Mouse (Mus musculus) frontal cortex, postnatal 36 days (tissue): ENCODE data around the gene Daxx.
"Not testable (repeated sequence)": the region's sequence is repeated elsewhere in the genome, so short reads cannot be mapped to it uniquely, and the experiment has no call there.

Experiments used
- DNase-seq, 2 experiments: peaks; one replicate each; pipeline ENCODE4 v3.0.0; 2022; ENCODE audit warnings: low spot score in 2 of 2

The Daxx gene

DNA sequence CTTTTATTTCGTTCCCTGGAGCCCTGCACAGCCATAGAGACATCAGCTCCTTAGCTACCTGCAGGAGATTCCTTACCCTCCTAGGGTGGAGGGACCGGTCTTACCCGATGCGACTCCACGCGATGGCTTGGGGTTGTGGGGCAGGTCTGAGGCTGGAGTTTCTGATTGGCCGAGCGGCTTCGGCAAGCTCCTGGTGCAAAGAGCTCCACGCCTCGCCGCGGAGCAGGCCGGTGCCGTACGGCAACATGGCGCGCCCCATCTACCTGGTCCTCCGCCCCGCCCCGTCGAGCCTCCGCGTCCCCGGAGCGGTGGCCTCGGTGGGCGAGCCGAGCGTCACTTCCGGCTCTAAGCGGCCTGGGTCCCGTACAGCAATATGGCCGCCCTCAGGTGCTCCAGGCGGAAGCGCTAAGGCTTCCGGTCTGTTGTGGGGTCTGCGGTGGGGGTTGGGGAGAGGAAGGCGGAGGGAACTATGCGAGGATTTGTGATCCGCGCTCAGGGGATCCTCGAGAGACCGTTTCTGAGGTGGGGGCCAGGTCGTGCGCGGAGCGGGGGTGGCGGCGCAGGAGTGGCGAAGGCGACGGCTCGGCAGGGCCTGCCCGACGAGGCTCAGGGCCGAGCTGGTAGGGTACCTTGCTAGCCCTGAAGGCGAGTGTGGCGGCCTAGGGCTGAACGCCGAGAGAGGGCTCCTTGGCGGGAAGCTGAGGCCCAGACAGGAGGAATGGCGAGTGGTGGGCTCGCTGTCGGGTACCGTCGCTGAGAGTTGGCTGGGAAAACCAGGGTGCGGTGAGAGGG, at the start of gene Daxx:
TSS of gene Daxx (plus strand) at position 338 of the 792 bp plus-strand sequence.
- peak; percentile 98 to 99 for DNase-seq

DNA sequence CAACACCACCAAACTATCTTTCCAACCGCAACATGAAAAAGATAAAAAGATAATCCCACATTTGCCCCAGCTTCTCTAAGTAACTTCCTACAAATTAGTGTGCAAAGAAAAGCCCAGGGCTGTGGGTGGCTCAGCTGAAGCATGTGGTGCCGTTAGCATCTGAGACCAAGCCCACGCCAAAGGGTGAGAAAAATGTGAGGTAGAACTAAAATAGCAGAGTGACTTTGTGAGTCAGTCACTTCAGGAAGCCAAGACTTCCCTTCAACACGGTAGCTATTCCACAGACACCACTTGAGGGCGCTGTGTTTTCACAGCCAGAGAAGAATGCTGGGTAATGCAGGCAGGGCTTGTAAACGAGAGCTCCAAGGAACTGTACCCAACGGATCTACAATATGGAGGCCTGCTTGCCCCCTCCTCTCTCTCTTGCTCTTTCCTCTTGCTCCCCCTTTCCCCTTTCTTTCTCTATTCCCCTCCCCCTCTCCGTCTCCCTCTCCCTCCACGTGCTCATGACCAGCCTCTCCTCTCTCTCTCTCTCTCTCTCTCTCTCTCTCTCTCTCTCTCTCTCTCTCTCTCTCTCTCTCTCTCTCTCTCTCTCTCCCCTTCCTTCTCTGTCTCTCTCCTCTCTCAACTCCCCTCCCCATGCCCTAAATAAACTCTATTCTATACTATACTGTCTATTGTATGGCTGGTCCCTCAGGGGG, 43.7 kb upstream of the Daxx start:
- peak; percentile 76 to 92 for DNase-seq

DNA sequence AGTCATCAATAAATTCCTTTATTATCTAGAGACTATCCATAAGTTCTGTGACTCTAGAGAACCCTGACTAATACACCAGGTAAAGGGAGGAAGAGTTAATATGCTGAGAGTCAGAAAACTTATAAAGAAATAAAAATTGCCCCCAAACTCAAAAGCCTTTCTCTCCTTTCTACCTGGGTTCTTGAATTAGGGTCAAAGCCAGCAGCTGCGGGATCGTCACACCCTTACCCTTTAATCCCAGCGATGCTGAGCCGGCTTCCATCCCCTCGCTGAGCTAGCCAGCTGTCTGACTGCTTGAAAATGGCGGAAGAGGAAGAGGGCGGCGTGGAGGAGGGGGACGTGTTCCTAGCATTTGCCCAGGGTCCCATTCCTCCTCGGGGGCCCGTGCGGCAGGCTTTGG, 35.7 kb upstream of the Daxx start, which contains the start of gene Gm7029:
TSS of gene Gm7029 (plus strand) at position 301 of the 400 bp plus-strand sequence.
- DNase-seq = not testable (repeated sequence)

DNA sequence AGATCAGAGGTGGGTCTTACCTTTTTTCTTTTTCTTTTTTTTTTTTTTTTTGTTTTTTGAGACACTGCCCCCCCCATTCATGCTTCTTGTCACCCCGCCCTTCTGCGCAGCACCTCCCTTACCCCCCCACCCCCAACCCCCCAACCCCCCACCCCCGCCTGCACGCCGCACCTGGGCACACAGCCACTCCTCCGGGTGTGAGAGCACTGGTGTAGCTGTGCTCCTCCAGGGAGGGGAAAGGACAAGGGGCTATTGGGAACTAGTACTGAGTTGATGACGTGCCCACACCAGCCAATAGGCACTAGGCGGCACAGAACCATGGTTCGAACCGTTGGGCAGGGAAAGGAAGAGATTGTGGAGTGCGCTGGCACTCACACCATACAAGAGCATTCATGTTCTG, 34.8 kb upstream of the Daxx start:
- DNase-seq = no peak

DNA sequence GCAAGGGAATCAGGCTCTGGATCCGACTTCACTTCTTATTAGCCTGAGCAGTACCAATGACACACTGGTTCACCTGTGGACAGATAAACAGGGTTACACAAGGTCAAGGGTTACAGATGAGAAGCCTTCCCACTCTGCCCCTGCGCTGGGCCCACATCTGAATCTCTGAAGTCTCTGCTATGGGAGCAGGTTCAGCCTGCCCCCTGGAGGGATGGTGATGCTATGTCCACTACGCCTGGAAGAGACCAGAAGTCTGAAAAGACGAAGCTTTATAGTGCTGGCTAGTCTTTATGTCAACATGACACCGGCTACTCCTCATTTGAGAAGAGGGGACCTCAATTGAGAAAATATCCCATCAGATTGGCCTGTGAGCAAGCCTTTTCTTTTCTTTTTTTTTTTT, 33.4 kb upstream of the Daxx start:
- DNase-seq = not testable (repeated sequence)

DNA sequence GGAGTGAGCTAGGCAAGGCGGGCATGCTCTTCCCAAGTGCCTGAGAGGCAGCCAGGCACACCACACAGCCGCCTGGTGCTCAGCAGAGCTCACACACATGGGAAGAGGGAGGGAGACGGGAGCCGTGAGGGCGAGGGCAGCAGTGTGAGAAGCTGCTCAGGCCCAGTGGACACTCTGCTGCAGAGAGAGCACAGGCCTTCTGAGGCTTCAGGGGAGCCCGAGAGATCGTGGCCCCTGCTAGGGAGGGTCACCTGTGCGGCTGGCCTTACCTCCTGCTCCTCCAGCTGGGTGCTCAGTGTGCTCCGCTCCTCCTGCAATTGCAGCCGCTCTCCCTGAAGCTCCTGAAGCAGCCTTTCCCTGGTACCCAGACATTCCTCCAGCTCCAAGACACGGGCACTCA, 24.9 kb upstream of the Daxx start:
- not testable (repeated sequence) for DNase-seq

DNA sequence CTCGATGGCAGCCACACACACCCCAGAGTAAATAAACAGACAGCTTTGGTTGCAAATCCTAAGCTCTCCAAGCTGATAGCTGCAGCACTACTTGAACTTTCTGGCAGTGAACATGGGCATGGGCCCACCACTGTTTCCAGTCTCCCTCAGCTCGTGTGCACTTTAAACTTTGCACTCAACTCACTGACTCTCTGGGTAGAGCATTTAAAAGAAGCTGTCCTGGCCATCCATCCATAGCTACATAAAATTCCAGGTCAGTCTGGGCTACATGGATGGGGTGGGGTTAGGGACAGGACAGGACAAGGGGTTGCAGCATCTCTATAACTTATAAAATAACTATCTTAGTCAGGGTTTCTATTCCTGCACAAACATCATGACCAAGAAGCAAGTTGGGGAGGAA, 21.4 kb upstream of the Daxx start:
- DNase-seq = not testable (repeated sequence)

DNA sequence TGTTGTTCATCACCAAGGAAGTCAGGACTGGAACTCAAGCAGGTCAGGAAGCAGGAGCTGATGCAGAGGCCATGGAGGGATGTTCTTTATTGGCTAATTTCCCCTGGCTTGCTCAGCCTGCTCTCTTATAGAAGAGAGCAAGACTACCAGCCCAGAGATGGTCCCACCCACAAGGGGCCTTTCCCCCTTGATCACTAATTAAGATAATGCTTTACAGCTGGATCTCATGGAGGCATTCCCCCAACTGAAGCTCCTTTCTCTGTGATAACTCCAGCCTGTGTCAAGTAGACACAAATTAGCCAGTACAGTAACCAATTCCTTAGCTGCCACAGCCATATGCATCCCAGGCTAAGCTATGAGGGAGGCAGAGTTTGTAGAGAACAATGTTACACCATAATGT, 21.0 kb upstream of the Daxx start:
- not testable (repeated sequence) for DNase-seq

DNA sequence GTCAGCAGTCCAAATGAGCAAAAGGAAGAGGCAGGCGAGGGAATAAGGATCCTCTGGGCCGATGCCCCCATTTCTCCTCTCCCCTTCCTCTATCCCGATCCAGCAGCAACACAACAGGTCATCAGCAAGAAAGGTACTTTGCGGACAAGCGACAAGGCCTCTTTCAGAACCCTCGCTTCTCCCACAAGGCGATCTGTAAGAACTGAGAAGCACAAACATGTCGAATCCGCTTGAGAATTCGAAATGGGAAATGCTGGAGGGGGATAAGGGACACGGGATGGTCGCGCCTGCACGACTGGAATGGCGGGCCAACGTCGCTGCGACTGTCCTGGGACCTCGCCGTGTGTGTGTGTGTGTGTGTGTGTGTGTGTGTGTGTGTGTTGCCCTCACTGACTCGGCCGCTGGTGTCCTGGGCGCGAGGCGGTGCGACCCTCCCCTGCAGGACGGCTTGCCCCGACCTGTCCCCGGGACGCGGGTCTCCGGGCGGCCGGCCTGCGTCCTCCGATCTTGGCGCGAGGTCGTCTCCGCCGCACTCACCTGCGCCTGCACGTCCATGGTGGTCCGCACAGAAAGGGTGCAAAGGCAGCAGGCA, 19.2 kb upstream of the Daxx start:
- not testable (repeated sequence) for DNase-seq

DNA sequence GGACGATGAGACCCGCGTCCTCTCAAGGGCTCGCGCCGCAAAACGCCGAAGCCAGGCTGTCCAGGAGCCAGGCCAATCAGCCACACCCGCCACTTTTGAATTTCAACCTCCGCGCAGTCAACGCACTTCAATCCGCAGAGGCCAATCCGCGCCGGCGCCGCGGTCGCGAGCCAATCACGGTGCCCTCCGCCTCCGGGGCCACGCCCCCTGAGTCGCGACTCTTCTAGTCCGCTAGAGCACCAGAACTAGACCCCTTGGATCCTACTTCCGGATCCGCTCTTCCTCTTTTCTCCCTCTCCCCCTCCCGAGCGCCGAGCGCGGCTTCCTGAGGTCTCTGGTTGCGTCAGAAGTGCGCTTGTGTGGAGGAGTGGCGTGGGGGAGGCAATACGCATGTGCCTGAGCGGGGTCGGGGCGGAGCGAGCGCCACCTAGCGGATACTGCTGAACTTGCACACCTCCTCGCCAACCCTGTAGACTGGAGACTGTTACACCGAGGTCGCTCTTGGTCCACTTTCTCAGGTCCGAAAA, 18.6 kb upstream of the Daxx start, which contains the start of gene Kifc1:
TSS of gene Kifc1 (minus strand) at position 129 of the 527 bp plus-strand sequence.
- DNase-seq = peak; percentile 99 to 100

DNA sequence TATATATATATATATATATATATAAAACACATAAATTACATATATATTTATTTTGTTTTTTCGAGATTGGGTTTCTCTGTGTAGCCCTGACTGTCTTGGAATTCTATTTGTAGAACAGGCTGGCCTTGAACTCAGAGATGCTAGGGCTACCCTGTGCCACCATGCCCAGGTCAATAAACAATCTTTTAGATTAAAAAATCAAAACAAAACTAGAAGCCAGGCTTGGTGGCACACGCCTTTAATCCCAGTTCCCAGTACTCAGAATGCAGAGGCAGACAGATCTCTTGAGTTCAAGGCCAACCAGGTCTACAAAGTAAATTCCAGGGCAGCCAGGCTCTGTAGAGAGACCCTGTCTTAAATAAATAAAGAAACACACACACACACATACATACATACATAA, 17.9 kb upstream of the Daxx start:
- DNase-seq = no peak

DNA sequence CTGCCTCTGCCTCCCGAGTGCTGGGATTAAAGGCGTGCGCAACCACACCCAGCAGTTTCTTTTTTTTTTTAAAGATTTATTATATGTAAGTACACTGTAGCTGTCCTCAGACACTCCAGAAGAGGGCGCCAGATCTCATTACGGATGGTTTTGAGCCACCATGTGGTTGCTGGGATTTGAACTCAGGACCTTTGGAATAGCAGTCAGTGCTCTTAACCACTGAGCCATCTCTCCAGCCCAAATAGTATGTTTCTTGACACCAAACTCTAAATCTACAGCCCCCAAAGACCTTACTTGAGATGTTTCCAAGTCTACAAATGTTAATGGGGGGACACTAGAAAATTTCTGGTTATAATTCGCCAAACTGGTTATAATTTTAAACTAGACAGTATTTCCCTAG, 17.3 kb upstream of the Daxx start:
- DNase-seq = not testable (repeated sequence)

DNA sequence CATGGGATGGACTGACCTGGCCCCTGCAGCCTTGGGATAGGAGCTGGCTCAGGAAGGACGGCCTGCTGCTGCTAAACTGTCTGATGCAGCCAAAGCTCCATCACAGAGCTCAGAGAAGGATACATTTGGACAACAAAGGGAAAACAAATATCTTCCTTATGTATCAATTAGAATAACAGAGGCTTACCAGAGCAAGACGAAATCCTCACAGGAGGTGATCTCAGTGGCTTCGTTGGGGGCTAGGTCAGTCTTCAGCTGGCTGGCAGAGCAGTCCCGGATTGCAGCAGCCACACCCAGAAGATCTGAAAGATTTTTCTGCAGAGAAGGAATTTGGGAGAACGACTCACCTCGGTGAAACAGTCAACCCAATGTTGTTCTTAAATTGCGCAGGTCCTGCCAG, 16.8 kb upstream of the Daxx start:
- no peak for DNase-seq

DNA sequence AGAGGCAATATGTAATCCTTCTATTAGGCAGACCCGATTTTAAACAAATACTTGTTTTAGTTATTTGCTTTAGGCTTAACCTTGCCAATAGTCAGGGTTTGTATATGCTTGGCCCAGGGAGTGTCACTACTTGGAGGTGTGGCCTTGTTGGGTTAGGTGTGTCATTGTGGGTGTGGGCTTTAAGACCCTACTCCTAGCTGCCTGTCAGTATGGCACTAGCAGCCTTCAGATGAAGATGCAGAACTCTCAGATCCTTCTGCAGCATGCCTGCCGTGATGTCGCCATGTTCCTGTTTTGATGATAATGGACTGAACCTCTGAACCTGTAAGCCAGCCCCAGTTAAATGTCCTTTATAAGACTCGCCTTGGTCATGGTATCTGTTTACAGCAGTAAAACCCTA, 16.2 kb upstream of the Daxx start:
- not testable (repeated sequence) for DNase-seq

DNA sequence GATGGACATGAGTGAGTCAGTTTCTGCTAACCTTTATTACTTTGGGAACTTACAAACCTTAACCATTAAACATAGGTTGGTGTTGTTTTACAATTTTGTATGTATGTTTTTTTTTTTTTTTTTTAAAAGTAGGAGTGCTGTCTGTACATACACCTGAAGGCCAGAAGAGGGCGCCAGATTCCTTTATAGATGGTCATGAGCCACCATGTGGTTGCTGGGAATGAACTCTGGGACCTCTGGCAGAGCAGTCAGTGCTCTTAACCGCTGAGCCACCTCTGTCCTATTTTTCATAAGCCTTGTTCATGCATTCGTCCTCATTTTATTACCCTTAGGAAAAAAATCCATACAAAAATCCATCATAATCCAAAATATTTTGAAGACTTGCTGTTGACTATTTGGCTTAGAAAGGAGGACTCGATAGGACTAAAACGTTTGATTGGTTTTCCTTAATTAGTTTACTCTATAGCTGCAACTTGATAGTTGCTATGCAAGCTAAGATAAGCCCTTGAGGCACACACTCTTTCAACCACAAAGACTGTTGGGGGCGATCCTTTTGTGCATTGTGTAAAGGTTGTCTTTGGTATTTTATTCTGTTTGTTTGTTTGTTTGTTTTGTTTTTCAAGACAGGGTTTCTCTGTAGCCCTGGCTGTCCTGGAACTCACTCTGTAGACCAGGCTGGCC, 12.0 kb upstream of the Daxx start:
- DNase-seq = no peak

DNA sequence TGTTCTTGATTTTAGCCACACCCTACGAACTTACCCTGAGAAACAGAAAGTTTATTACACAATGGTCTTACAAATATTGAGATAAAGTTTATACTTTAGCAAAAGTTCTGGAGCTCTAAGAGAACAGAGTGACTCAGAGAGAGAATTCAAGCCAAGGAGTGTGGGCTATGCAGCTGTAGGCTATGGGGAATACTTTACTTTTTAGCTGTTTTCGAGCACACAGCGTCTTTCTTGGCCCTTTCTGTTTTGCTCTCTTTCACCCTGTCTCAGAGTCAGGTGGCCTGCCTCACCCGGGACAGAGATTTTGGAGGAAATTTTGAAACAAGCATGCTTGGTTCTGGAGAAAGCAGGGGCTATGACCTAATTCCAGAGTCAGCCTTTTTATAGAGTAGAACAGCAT, 11.0 kb upstream of the Daxx start:
- DNase-seq = not testable (repeated sequence)

DNA sequence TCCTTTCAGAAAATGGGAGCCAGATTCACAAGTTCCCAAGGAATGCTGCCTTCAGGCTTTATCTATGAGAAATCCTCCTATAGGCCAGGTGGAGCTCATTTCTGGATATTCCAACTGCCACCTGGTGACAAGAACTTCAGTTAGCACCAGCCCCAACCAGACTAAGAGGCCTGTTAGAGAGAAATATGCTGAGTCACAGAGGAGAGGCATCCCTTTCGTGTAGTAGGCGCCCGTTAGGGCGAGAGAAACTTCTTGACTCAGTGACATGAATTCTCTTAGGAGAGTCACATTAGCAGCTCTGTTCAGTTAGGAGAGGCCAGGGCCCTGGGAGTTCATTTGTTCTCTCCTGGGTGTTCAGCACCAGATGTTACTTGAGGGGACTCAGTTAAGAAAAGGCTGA, 9.6 kb upstream of the Daxx start:
- no peak for DNase-seq

DNA sequence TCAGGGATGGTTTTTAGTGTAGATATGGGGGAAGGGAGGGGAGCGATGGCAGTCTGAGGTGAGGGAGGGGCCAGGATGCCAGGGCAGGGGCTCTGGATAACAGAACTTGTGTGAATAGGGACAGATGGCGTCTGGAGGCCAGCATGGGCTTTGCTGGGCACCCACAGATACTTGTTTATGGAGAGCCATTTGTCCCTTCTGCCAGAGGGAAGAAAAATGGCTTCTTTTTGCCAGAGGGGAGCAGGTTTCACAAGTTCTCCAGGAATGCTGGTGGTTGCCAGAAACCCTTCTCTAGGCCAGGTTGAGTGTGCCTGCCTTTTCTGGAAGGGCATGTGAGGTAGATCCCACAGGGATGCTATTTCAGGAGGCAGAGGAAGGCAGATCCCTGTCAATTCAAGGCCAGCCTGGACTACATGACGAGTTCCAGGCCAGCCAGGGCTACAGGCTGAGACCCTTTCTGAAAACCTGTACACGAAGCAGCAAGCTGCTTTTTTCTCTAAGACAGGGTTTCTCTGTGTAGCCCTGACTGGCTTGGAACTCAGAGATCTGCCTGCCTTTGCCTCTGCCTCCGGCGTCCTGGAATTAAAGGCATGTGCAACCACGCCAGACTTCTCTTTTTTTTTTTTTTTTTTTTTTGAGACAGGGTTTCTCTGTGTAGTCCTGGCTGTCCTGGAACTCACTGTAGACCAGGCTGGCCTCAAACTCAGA, 8.8 kb upstream of the Daxx start:
- no peak for DNase-seq

DNA sequence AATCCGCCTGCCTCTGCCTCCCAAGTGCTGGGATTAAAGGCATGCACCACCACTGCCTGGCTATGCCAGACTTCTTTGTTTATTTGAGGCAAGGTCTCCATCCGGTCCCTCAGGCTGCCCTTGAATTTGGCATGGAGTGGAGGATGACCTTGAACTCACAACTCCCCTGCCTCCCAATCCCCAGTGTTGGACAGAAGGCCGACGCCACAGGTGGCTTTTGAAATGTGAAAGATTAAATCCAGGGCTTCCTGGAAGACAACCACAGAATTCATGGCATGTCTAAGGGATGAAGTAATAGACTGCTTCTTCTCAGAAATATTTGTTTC, 8.3 kb upstream of the Daxx start:
- DNase-seq = no peak

DNA sequence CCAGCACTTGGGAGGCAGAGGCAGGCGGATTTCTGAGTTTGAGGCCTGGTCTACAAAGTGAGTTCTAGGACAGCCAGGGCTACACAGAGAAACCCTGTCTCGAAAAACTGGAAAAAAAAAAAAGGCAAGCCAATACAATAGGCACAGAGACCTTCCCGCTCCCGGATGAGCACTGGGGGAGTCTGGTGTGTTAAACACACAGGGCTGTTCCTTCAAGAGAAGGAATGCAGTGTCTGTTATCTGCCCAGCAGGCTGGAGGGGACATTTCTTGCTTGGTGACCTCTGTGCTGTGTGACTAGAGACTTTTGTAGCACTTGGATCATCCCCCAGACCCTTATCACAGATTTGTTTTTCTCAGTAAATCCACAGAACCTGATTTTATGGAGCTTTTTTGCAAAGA, 7.6 kb upstream of the Daxx start:
- DNase-seq = no peak

DNA sequence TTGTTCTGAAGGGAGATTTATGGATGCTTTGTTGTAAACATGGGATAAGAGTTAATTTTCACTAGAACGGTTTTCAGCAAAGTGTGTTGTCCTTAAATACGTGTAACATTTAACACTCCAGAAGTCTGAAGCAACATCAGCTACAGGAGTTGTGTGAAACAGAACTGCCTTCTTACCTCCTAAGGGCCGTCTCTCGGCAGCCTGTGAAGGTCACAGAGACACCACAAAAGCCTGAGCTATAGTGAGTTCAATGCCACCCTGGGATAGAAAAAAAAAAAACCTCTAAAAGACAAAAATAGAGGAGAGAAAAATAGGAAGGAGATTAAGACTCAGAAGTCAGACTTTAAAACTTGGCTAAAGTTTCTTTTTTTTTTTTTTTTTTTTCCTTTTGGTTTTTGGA, 7.1 kb upstream of the Daxx start:
- no peak for DNase-seq
